Comparison of ENCODE assay signal across 11 mouse cellular contexts in genomic region chr8:11705818-11706217, GRCm38 (mm10). TPM values are rescaled to one million over a fixed set of nuclear protein-coding genes. Genes with fewer than 3 reads are reported as not detected.
A peak's percentile ranks its signal among the peaks of the same experiment; 100 is the strongest.
DNase-seq lines count a peak whose midpoint lies in the region; ATAC-seq and TF ChIP-seq lines count a peak whose summit lies in the region.
"Had no signal": no experiment of that assay in that cellular context is flagged by ENCODE, and none has a peak within 500 bp of the region (broad histone marks: within the 10 kb centered on the region; RNA-seq: fewer than 3 reads in every experiment).

No protein-coding gene starts in this region.

- peaks cover 4% of the 10 kb centered on the region; the same call in 1 of the 2 replicates for H3K4me1 ChIP-seq in forebrain, postnatal 0 days (ENCODE audit: insufficient read depth)
- H3K4me1 ChIP-seq in forebrain, embryonic 12.5 days, result peaks cover 9% of the 10 kb centered on the region; the same call in 1 of the 2 replicates
- H3K4me1 ChIP-seq in heart, embryonic 12.5 days (replicated peaks), result peaks cover 35% of the 10 kb centered on the region

- no peak overlapping the region for H3K9ac ChIP-seq in forebrain, postnatal 0 days
- H3K9ac ChIP-seq in forebrain, embryonic 12.5 days, result no peak overlapping the region
- H3K9ac ChIP-seq in heart, embryonic 12.5 days, result no peak overlapping the region

- no peak for TF ChIP-seq CTCF in forebrain, postnatal 0 days (IDR thresholded peaks at IDR 0.05; ENCODE audit: low read depth)
- no peak for TF ChIP-seq CTCF in brain, embryonic 14.5 days (IDR thresholded peaks at IDR 0.05; ENCODE audit: borderline replicate concordance, extremely low read depth, insufficient read depth, insufficient read length)

- peak overlapping the region; percentile 17 for H3K27ac ChIP-seq in forebrain, postnatal 0 days (ENCODE audit: low read depth, low read length)
- no peak overlapping the region for H3K27ac ChIP-seq in forebrain, embryonic 12.5 days
- peak overlapping the region; percentile 90 for H3K27ac ChIP-seq in heart, embryonic 12.5 days (ENCODE audit: poor library complexity, severe bottlenecking)

- H3K36me3 ChIP-seq in forebrain, postnatal 0 days (ENCODE audit: insufficient read depth), result no peaks in the 10 kb centered on the region
- no peaks in the 10 kb centered on the region for H3K36me3 ChIP-seq in forebrain, embryonic 12.5 days (replicated peaks)
- no peaks in the 10 kb centered on the region for H3K36me3 ChIP-seq in heart, embryonic 12.5 days

- no peak for TF ChIP-seq POLR2A in brain, embryonic 14.5 days (IDR thresholded peaks at IDR 0.05; ENCODE audit: borderline replicate concordance, extremely low read depth, insufficient read depth, insufficient read length, poor library complexity, severe bottlenecking)

- no peak overlapping the region for H3K4me2 ChIP-seq in forebrain, postnatal 0 days (ENCODE audit: low read depth)
- no peak overlapping the region for H3K4me2 ChIP-seq in forebrain, embryonic 12.5 days
- no peak overlapping the region for H3K4me2 ChIP-seq in heart, embryonic 12.5 days

- H3K4me3 ChIP-seq in forebrain, postnatal 0 days (ENCODE audit: low read depth, low read length), result no peak overlapping the region
- no peak overlapping the region for H3K4me3 ChIP-seq in forebrain, embryonic 12.5 days (replicated peaks)
- no peak overlapping the region for H3K4me3 ChIP-seq in heart, embryonic 12.5 days

- H3K9me3 ChIP-seq in forebrain, postnatal 0 days (ENCODE audit: low read length), result no peaks in the 10 kb centered on the region
- H3K9me3 ChIP-seq in forebrain, embryonic 12.5 days, result no peaks in the 10 kb centered on the region
- 0 out of 2 replicates have a peak, but pooled peaks cover 4% of the 10 kb centered on the region for H3K9me3 ChIP-seq in heart, embryonic 12.5 days (replicated peaks)

- peak; percentile 47 for DNase-seq in forebrain, postnatal 0 days
- peak; percentile 20 for DNase-seq in brain, embryonic 14.5 days (ENCODE audit: low read depth)
- peak; percentile 82 for DNase-seq in lung, postnatal 10 days

- ATAC-seq in forebrain, postnatal 0 days, result peak; percentile 42
- ATAC-seq in forebrain, embryonic 12.5 days (ENCODE audit: low FRiP score), result no peak
- ATAC-seq in heart, embryonic 12.5 days (ENCODE audit: insufficient number of reproducible peaks, low FRiP score), result peak; percentile 68
- ATAC-seq in granulocyte monocyte progenitor cell, adult 5-6 weeks (replicated peaks; ENCODE audit: poor library complexity, severe bottlenecking), result no peak
- ATAC-seq in megakaryocyte-erythroid progenitor cell, adult 5-6 weeks (replicated peaks; ENCODE audit: low FRiP score, low TSS enrichment, poor library complexity, severe bottlenecking), result no peak
- ATAC-seq in monocyte, adult 5-6 weeks (replicated peaks; ENCODE audit: insufficient number of reproducible peaks, low FRiP score, low TSS enrichment, poor library complexity, severe bottlenecking), result no peak
- ATAC-seq: forebrain, embryonic 16.5 days had no signal

- H3K27me3 ChIP-seq in forebrain, postnatal 0 days (ENCODE audit: insufficient read depth, low read length), result no peaks in the 10 kb centered on the region
- H3K27me3 ChIP-seq in forebrain, embryonic 12.5 days, result peaks cover 9% of the 10 kb centered on the region
- no peaks in the 10 kb centered on the region for H3K27me3 ChIP-seq in heart, embryonic 12.5 days (replicated peaks)

- 75% methylated on average over 12 of the region's 12 CpGs for WGBS in forebrain, postnatal 0 days
- WGBS in forebrain, embryonic 12.5 days, result 90% methylated on average over 12 of the region's 12 CpGs
- WGBS in heart, embryonic 12.5 days, result 33% methylated on average over 12 of the region's 12 CpGs

RNA-seq across cellular contexts. Expression of gene 1700016D06Rik, which starts 5.0 kb away (rescaled TPM):
- not detected in 2 replicates for total RNA-seq in forebrain, postnatal 0 days (2014; rRNA removed)
- polyA plus RNA-seq in forebrain, postnatal 0 days (2015; fragmentation: Nextera tagmentation; extraction: Ambion mirVana), result 0.22 TPM in 1 of 2 replicates, not detected in the other
- not detected in 2 replicates for polyA plus RNA-seq in forebrain, embryonic 12.5 days (2016; fragmentation: Nextera tagmentation; extraction: Ambion mirVana)
- not detected in 2 replicates for polyA plus RNA-seq in brain, embryonic 14.5 days (2012; rRNA removed)
- polyA plus RNA-seq in heart, embryonic 12.5 days (2016; fragmentation: Nextera tagmentation; extraction: Ambion mirVana), result not detected in 2 replicates
- not detected in 2 replicates for total RNA-seq in granulocyte monocyte progenitor cell, adult 5-6 weeks (2014; fragmentation: Nextera tagmentation)
- not detected in 2 replicates for total RNA-seq in granulocyte monocyte progenitor cell, adult 5-6 weeks (2017)
- not detected in 2 replicates for total RNA-seq in megakaryocyte-erythroid progenitor cell, adult 5-6 weeks (2014; fragmentation: Nextera tagmentation)
- total RNA-seq in megakaryocyte-erythroid progenitor cell, adult 5-6 weeks (2017), result not detected in 2 replicates
- total RNA-seq in monocyte, adult 5-6 weeks (2017), result not detected in 3 replicates
- total RNA-seq: layer of hippocampus, postnatal 14 days had no signal
- polyA plus RNA-seq: stomach, embryonic 16.5 days had no signal

RNA-seq across cellular contexts. Expression of gene Arhgef7, which starts 21.7 kb away (rescaled TPM):
- 100 and 114 TPM in 2 replicates for total RNA-seq in forebrain, postnatal 0 days (2014; rRNA removed)
- polyA plus RNA-seq in forebrain, postnatal 0 days (2015; fragmentation: Nextera tagmentation; extraction: Ambion mirVana), result 50.3 and 59.5 TPM in 2 replicates
- polyA plus RNA-seq in forebrain, embryonic 12.5 days (2016; fragmentation: Nextera tagmentation; extraction: Ambion mirVana), result 78.8 and 82.1 TPM in 2 replicates
- polyA plus RNA-seq in brain, embryonic 14.5 days (2012; rRNA removed), result 85.1 and 124 TPM in 2 replicates
- polyA plus RNA-seq in heart, embryonic 12.5 days (2016; fragmentation: Nextera tagmentation; extraction: Ambion mirVana), result 70.5 and 75.3 TPM in 2 replicates
- total RNA-seq in granulocyte monocyte progenitor cell, adult 5-6 weeks (2014; fragmentation: Nextera tagmentation), result 33.9 and 40.2 TPM in 2 replicates
- 14.4 and 19.8 TPM in 2 replicates for total RNA-seq in granulocyte monocyte progenitor cell, adult 5-6 weeks (2017)
- 27.2 and 28.2 TPM in 2 replicates for total RNA-seq in megakaryocyte-erythroid progenitor cell, adult 5-6 weeks (2014; fragmentation: Nextera tagmentation)
- 10.7 and 52.1 TPM in 2 replicates for total RNA-seq in megakaryocyte-erythroid progenitor cell, adult 5-6 weeks (2017)
- 24.6 to 43.1 TPM (median 27.3 TPM) in 3 replicates for total RNA-seq in monocyte, adult 5-6 weeks (2017)

Comparison
In these comparisons a context has a peak if more than half of its experiments do, and no peak if none do; other contexts are left out.
1. ATAC-seq: peak in forebrain, postnatal 0 days (single experiment) and heart, embryonic 12.5 days (single experiment); none in forebrain, embryonic 12.5 days (single experiment), granulocyte monocyte progenitor cell, adult 5-6 weeks (single experiment), megakaryocyte-erythroid progenitor cell, adult 5-6 weeks (single experiment) and monocyte, adult 5-6 weeks (single experiment).
2. DNase-seq: peak in every context shown above with its lines; median percentile 82 in lung, postnatal 10 days; 47 in forebrain, postnatal 0 days; 20 in brain, embryonic 14.5 days.